Mouse (Mus musculus): ENCODE measurements at regions not wholly inside any gene's neighbourhood (a gene's known extent, or its start where the extent isn't known, plus 50 kb on each side); places are given as distances from the start of the nearest gene placed in this dataset.
A peak's percentile ranks its signal among the peaks of the same experiment; 100 is the strongest.

DNA sequence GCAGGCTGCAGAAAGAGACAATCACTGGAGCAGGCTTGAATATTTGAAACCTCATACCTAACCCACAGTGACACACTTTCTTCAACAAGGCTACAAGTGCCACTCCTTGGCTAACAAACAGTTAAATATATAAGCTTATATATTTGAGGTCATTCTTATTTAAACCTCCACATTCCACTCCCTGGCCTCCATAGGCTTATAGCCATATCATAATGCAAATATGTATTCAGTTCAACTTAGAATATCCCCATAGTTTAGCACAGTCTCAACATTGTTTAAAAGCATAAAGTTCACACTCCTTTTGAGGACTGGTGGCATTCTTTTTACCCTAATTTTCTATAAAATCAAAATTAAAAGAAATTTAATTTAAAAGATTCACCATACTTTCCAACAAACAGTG, 390.0 kb upstream of the Mef2c start:
- no peak for TF ChIP-seq CTCF (IDR thresholded peaks at IDR 0.05)
- H3K36me3 ChIP-seq (ENCODE audit: insufficient read depth, low read length), result no peaks in the 10 kb centered on the region
- no peak overlapping the region for H3K27ac ChIP-seq (ENCODE audit: low read depth, low read length)
- no peak for DNase-seq (ENCODE audit: low spot score)
- no peaks in the 10 kb centered on the region for H3K4me1 ChIP-seq (ENCODE audit: insufficient read depth, low read length)
- ATAC-seq (ENCODE audit: low FRiP score), result no peak
- H3K27me3 ChIP-seq (ENCODE audit: insufficient read depth, low read length), result no peaks in the 10 kb centered on the region
- no peak overlapping the region for H3K4me2 ChIP-seq (ENCODE audit: low read depth, low read length, poor library complexity, severe bottlenecking)
- H3K9me3 ChIP-seq (ENCODE audit: low read length), result no peaks in the 10 kb centered on the region
- no peak overlapping the region for H3K9ac ChIP-seq (replicated peaks; ENCODE audit: low read length, poor library complexity, severe bottlenecking)
- no peak overlapping the region for H3K4me3 ChIP-seq (ENCODE audit: low read depth, low read length)

DNA sequence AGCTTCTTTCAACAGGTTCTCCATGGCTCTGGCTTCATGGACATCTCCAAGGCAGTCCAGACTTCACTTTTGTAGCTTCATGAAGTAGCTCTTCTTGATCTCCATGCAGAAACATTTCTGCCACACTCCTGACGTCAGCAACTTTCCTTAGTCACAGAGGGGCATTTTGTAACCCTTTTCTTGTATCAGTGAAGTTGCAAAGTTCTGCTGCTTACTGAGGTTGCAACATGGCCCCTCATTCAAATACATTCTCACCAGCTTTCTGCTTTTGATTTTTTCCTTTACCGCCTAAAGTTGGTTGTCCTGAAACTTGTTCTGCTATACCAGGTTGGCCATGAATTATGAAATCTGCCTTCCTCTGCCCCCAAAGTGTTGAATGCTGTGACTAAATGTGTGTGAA, 389.4 kb upstream of the Mef2c start:
- 93% methylated on average over 2 of the region's 2 CpGs for WGBS
- Histone ChIP-seq H3K27ac (ENCODE audit: low read depth, low read length) (no peak overlapping the region), H3K4me1 (ENCODE audit: insufficient read depth, low read length) (no peaks in the 10 kb centered on the region), H3K36me3 (ENCODE audit: insufficient read depth, low read length) (no peaks in the 10 kb centered on the region), H3K4me2 (ENCODE audit: low read depth, low read length, poor library complexity, severe bottlenecking) (no peak overlapping the region), H3K27me3 (ENCODE audit: insufficient read depth, low read length) (no peaks in the 10 kb centered on the region), H3K9me3 (ENCODE audit: low read length) (no peaks in the 10 kb centered on the region), H3K9ac (replicated peaks; ENCODE audit: low read length, poor library complexity, severe bottlenecking) (no peak overlapping the region), H3K4me3 (ENCODE audit: low read depth, low read length) (no peak overlapping the region)
- ATAC-seq (ENCODE audit: low FRiP score) (no peak), DNase-seq (ENCODE audit: low spot score) (no peak)
- no peak for TF ChIP-seq CTCF (IDR thresholded peaks at IDR 0.05)

DNA sequence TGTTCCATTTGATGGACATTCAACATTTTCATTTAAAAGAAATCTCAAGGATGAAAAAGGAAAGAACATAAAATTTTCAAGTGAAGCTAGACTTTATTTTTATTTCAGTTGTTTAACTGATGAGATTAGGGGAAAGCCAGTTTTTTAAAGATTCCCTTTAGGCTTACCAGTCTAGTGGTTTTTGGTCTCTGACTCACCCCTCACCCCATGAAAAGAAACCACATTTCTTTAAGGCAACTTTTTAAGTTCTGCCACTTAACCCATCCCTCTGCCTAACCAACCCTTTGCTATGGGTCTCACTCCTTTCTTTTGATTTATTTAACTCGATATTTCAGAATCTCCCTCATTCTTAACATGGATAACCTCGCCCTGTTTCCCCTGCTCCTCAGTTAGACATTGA, 388.1 kb upstream of the Mef2c start:
- ATAC-seq (ENCODE audit: low FRiP score) (no peak), DNase-seq (ENCODE audit: low spot score) (no peak)
- Histone ChIP-seq H3K27me3 (ENCODE audit: insufficient read depth, low read length) (no peaks in the 10 kb centered on the region), H3K4me2 (ENCODE audit: low read depth, low read length, poor library complexity, severe bottlenecking) (no peak overlapping the region), H3K4me3 (ENCODE audit: low read depth, low read length) (no peak overlapping the region), H3K36me3 (ENCODE audit: insufficient read depth, low read length) (no peaks in the 10 kb centered on the region), H3K27ac (ENCODE audit: low read depth, low read length) (no peak overlapping the region), H3K9ac (replicated peaks; ENCODE audit: low read length, poor library complexity, severe bottlenecking) (no peak overlapping the region), H3K4me1 (ENCODE audit: insufficient read depth, low read length) (no peaks in the 10 kb centered on the region), H3K9me3 (ENCODE audit: low read length) (no peaks in the 10 kb centered on the region)
- whole genome bisulfite sequencing, result 93% methylated on average over 2 of the region's 2 CpGs
- TF ChIP-seq CTCF (IDR thresholded peaks at IDR 0.05), result no peak

DNA sequence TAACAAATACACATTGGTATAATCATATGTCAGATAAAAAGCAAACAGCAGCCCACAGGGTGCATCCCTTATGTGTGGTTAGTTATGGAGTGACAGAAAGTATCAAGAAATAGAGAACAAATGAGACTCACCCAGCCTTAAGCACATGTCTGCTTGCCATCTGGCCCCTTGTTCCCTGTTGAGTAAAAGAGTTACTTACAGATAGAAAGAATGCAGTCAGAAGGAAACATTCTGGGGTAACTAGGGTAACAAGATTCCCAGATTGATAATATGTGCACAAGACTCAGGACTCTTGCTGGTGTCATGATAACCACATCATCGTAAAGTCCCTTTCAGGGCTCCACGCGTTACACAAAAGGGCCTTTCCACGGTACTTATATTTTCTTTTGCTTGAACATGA, 383.5 kb upstream of the Mef2c start:
- H3K36me3 ChIP-seq (ENCODE audit: insufficient read depth, low read length), result no peaks in the 10 kb centered on the region
- no peak overlapping the region for H3K9ac ChIP-seq (replicated peaks; ENCODE audit: low read length, poor library complexity, severe bottlenecking)
- DNase-seq (ENCODE audit: low spot score) (peak; percentile 40), ATAC-seq (ENCODE audit: low FRiP score) (no peak; the same call in 1 of the 2 replicates)
- no peak overlapping the region for H3K4me2 ChIP-seq (ENCODE audit: low read depth, low read length, poor library complexity, severe bottlenecking)
- H3K27ac ChIP-seq (ENCODE audit: low read depth, low read length), result no peak overlapping the region
- 31% methylated on average over 4 of the region's 4 CpGs for WGBS
- no peaks in the 10 kb centered on the region for H3K9me3 ChIP-seq (ENCODE audit: low read length)
- no peaks in the 10 kb centered on the region for H3K4me1 ChIP-seq (ENCODE audit: insufficient read depth, low read length)
- no peak for TF ChIP-seq CTCF (IDR thresholded peaks at IDR 0.05)
- H3K4me3 ChIP-seq (ENCODE audit: low read depth, low read length), result no peak overlapping the region
- no peaks in the 10 kb centered on the region for H3K27me3 ChIP-seq (ENCODE audit: insufficient read depth, low read length)

DNA sequence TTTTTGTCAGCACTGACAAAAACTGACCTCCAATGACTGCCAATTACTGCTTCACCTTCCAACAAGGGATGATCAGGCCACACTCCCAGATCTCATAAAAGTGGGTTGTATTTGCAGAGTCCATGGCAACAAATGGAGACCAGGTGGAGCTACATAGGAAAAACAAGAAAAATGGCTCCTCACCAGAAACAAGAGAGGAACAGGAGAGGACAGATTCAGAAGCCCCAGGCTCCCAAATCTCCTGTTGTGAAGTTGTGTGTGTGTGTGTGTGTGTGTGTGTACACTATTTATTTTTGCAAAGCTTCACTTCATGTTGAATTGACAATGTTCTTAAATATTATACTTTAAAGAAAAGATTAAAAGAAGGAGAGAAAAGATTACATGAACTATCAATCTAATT, 380.2 kb upstream of the Mef2c start:
- Histone ChIP-seq H3K4me3 (ENCODE audit: low read depth, low read length) (no peak overlapping the region), H3K9ac (replicated peaks; ENCODE audit: low read length, poor library complexity, severe bottlenecking) (no peak overlapping the region), H3K27me3 (ENCODE audit: insufficient read depth, low read length) (no peaks in the 10 kb centered on the region), H3K4me2 (ENCODE audit: low read depth, low read length, poor library complexity, severe bottlenecking) (no peak overlapping the region), H3K9me3 (ENCODE audit: low read length) (no peaks in the 10 kb centered on the region), H3K4me1 (ENCODE audit: insufficient read depth, low read length) (no peaks in the 10 kb centered on the region), H3K36me3 (ENCODE audit: insufficient read depth, low read length) (no peaks in the 10 kb centered on the region), H3K27ac (ENCODE audit: low read depth, low read length) (no peak overlapping the region)
- ATAC-seq (ENCODE audit: low FRiP score) (no peak), DNase-seq (ENCODE audit: low spot score) (no peak)
- TF ChIP-seq CTCF (IDR thresholded peaks at IDR 0.05), result no peak

DNA sequence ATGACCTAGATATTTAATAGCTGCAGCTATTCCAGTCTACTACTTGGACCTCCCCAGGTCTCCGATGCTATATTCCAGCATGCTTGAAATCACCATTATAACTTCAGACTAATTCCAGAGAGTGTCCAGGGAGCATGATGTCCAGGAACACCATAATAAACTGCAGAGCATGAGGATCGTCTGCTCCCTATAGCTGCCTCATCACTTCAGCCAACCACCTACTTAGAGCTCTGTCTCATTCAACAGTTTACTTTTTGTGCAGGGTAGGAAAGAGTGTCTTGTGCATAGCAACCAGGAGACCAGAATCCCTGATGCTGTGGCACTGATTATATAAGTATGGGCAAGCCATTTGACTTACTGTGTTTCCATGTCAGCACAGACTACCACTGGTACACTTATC, 379.2 kb upstream of the Mef2c start:
- Histone ChIP-seq H3K27ac (ENCODE audit: low read depth, low read length) (no peak overlapping the region), H3K4me2 (ENCODE audit: low read depth, low read length, poor library complexity, severe bottlenecking) (no peak overlapping the region), H3K27me3 (ENCODE audit: insufficient read depth, low read length) (no peaks in the 10 kb centered on the region), H3K36me3 (ENCODE audit: insufficient read depth, low read length) (no peaks in the 10 kb centered on the region), H3K9me3 (ENCODE audit: low read length) (no peaks in the 10 kb centered on the region), H3K9ac (replicated peaks; ENCODE audit: low read length, poor library complexity, severe bottlenecking) (no peak overlapping the region), H3K4me3 (ENCODE audit: low read depth, low read length) (no peak overlapping the region), H3K4me1 (ENCODE audit: insufficient read depth, low read length) (no peaks in the 10 kb centered on the region)
- no peak for ATAC-seq (ENCODE audit: low FRiP score)
- peak; percentile 16 for DNase-seq (ENCODE audit: low spot score)
- 83% methylated on average over 2 of the region's 2 CpGs for WGBS
- no peak for TF ChIP-seq CTCF (IDR thresholded peaks at IDR 0.05)

DNA sequence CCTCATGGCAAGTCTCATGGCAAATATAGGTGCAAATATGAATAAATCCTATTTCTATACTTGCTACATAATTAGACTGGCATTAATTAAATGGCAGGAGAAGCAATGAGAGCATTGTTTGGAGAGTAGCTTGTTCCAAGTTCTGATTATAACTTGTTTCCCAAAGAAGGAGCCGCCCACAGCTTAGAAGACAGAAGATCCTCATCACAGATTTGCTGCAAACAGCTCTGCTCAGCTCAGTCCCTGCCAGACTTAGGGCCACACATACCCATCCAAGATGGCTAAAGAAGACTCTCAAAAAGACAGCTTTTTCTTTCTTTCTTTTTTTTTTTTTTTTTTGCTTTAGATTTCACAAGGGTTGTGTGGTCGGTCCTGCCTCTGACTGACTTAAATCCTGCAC, 377.4 kb upstream of the Mef2c start:
- DNase-seq (ENCODE audit: low spot score), result no peak
- H3K4me2 ChIP-seq (ENCODE audit: low read depth, low read length, poor library complexity, severe bottlenecking), result no peak overlapping the region
- no peak for TF ChIP-seq CTCF (IDR thresholded peaks at IDR 0.05)
- H3K9ac ChIP-seq (replicated peaks; ENCODE audit: low read length, poor library complexity, severe bottlenecking), result no peak overlapping the region
- no peak overlapping the region for H3K27ac ChIP-seq (ENCODE audit: low read depth, low read length)
- no peak overlapping the region for H3K4me3 ChIP-seq (ENCODE audit: low read depth, low read length)
- ATAC-seq (ENCODE audit: low FRiP score), result no peak
- WGBS, result 94% methylated on average over 2 of the region's 2 CpGs
- no peaks in the 10 kb centered on the region for H3K9me3 ChIP-seq (ENCODE audit: low read length)
- no peaks in the 10 kb centered on the region for H3K4me1 ChIP-seq (ENCODE audit: insufficient read depth, low read length)
- no peaks in the 10 kb centered on the region for H3K36me3 ChIP-seq (ENCODE audit: insufficient read depth, low read length)
- no peaks in the 10 kb centered on the region for H3K27me3 ChIP-seq (ENCODE audit: insufficient read depth, low read length)

All from midbrain, postnatal 0 days (tissue).